Mouse (Mus musculus) B cell, adult 67 days (primary cell): ENCODE results near the gene Olfr975. TPM values are rescaled to one million over a fixed set of nuclear protein-coding genes. Genes with fewer than 3 reads are reported as not detected.

Experiments
- total RNA-seq, 2 experiments: library from RNA; stranded (reverse); gene quantifications; 4 replicates each; pipeline ENCODE4 v1.2.4; 2023

Olfr975 gene
- not detected for total RNA-seq

GRCm38 (mm10) chr9:39951946-39952345 is at the start of gene Olfr975:
TSS of gene Olfr975 (minus strand) at chr9:39952046.

GRCm38 (mm10) chr9:39991813-39992212 is 40.0 kb upstream of the Olfr975 start, which contains the start of gene Olfr978:
TSS of gene Olfr978 (plus strand) at chr9:39992113.

GRCm38 (mm10) chr9:39961033-39961432 is 9.2 kb upstream of the Olfr975 start, which contains the start of gene Olfr976:
TSS of gene Olfr976 (minus strand) at chr9:39961133.

GRCm38 (mm10) chr9:39937201-39937600 is 14.6 kb downstream of the Olfr975 start, which contains the start of gene Olfr974:
TSS of gene Olfr974 (plus strand) at chr9:39937501.

GRCm38 (mm10) chr9:39907036-39907435 is 44.8 kb downstream of the Olfr975 start, which contains the start of gene Olfr229:
TSS of gene Olfr229 (plus strand) at chr9:39907336.

Other genes starting within 250 kb of the Olfr975 start
- gene Olfr149, start 244.9 kb downstream of the Olfr975 start, total RNA-seq: not detected
- gene Olfr965, start 240.7 kb downstream of the Olfr975 start, total RNA-seq: not detected
- not detected for gene Olfr150, start 221.1 kb downstream of the Olfr975 start, total RNA-seq
- not detected for gene Olfr967, start 205.8 kb downstream of the Olfr975 start, total RNA-seq
- not detected for gene Olfr968, start 168.8 kb downstream of the Olfr975 start, total RNA-seq
- not detected for gene Olfr969, start 161.1 kb downstream of the Olfr975 start, total RNA-seq
- gene Olfr970, start 143.2 kb downstream of the Olfr975 start, total RNA-seq: not detected
- not detected for gene Olfr971, start 115.2 kb downstream of the Olfr975 start, total RNA-seq
- not detected for gene Olfr972, start 85.6 kb downstream of the Olfr975 start, total RNA-seq
- gene Olfr229, start 44.7 kb downstream of the Olfr975 start, total RNA-seq: not detected
- gene Olfr974, start 14.5 kb downstream of the Olfr975 start, total RNA-seq: not detected
- gene Olfr976, start 9.1 kb upstream of the Olfr975 start, total RNA-seq: not detected
- not detected for gene Olfr978, start 40.1 kb upstream of the Olfr975 start, total RNA-seq
- not detected for gene Olfr979, start 51.4 kb upstream of the Olfr975 start, total RNA-seq
- gene Olfr980, start 57.5 kb upstream of the Olfr975 start, total RNA-seq: not detected
- gene Olfr981, start 69.4 kb upstream of the Olfr975 start, total RNA-seq: not detected
- not detected for gene Olfr982, start 121.8 kb upstream of the Olfr975 start, total RNA-seq
- gene Olfr983, start 141.5 kb upstream of the Olfr975 start, total RNA-seq: not detected
- under 1 TPM in 1 of 2 experiments, not detected in 1; 0.17 TPM for gene Olfr984, start 162.2 kb upstream of the Olfr975 start, total RNA-seq
- not detected for gene Olfr985, start 178.1 kb upstream of the Olfr975 start, total RNA-seq
- not detected for gene Tmem225, start 196.1 kb upstream of the Olfr975 start, total RNA-seq
- gene Olfr986, start 228.9 kb upstream of the Olfr975 start, total RNA-seq: not detected
- gene Zfp202, start 240.3 kb upstream of the Olfr975 start, total RNA-seq: 1 to 10 TPM; 2.5 to 3.3 TPM